8 mouse cellular contexts compared by ENCODE assay signal in the genomic region with DNA sequence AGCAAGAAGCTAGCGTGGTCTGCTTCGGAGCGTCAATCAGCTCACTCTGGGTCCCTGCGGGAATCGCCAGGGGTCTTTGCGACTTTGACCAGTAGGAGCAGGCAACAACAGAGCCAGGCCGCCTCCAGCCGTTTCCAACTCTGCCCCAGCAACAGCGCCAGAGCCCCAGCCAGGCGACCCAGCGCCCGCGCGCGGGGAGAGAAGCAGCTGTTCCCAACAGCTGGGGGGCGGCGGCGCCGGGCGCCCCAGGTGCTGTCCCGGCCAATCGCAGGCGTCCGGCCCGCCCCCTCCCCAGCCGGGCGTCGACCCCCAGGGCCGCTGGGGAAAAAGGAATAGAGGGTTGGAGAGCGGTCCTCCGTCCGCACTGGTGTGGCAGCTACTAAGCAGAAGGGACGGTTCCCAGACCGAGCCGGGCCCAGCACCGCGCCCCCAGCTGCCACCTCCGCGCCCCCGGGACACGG. TPM values are rescaled to one million over a fixed set of nuclear protein-coding genes. Genes with fewer than 3 reads are reported as not detected.
DNase-seq lines count a peak whose midpoint lies in the region; ATAC-seq and TF ChIP-seq lines count a peak whose summit lies in the region.

Rbm24 (plus strand) TSS at position 294 of the 461 bp plus-strand sequence.

- peaks cover 21% of the 10 kb centered on the region for H3K27me3 ChIP-seq in kidney, embryonic 15.5 days
- H3K27me3 ChIP-seq in hindbrain, embryonic 14.5 days (ENCODE audit: control insufficient read depth, insufficient read depth, low read length): no peaks in the 10 kb centered on the region
- 0 out of 2 replicates have a peak, but pooled peaks cover 6% of the 10 kb centered on the region for H3K27me3 ChIP-seq in limb, embryonic 14.5 days (ENCODE audit: control insufficient read depth, insufficient read depth, low read length)
- H3K27me3 ChIP-seq in midbrain, postnatal 0 days (ENCODE audit: insufficient read depth, low read length): no peaks in the 10 kb centered on the region
- H3K27me3 ChIP-seq in thymus, adult 2 months (ENCODE audit: control insufficient read depth, insufficient read depth, low read length): peaks cover 12% of the 10 kb centered on the region

- under 1% methylated on average over 40 of the region's 41 CpGs for WGBS in kidney, embryonic 15.5 days
- WGBS in hindbrain, embryonic 14.5 days: under 1% methylated on average over 31 of the region's 41 CpGs
- WGBS in limb, embryonic 14.5 days: under 1% methylated on average over 25 of the region's 41 CpGs
- under 1% methylated on average over 36 of the region's 41 CpGs for WGBS in midbrain, postnatal 0 days
- 2% methylated on average over 41 of the region's 41 CpGs for WGBS in thymus, adult 2 months

- TF ChIP-seq POLR2A in limb, embryonic 14.5 days (IDR thresholded peaks at IDR 0.05; ENCODE audit: borderline replicate concordance, extremely low read depth, insufficient read depth, insufficient read length): no peak
- TF ChIP-seq POLR2A in thymus, adult 2 months (IDR thresholded peaks at IDR 0.05; ENCODE audit: control insufficient read depth, extremely low read depth, insufficient read depth, low read length, poor library complexity): no peak

- DNase-seq in kidney, adult 8-10 months: no peak
- DNase-seq in cerebellum, postnatal 36 days: peak; percentile 26
- DNase-seq in gastrocnemius, postnatal 10 days: peak; percentile 81
- DNase-seq in hindbrain, embryonic 14.5 days (ENCODE audit: low spot score): peak; percentile 69
- peak; percentile 75 for DNase-seq in limb, embryonic 14.5 days (ENCODE audit: low spot score)
- DNase-seq in midbrain, postnatal 0 days (ENCODE audit: low spot score): peak; percentile 74
- peak; percentile 61 for DNase-seq in thymus, adult 2 months

- H3K4me1 ChIP-seq in kidney, embryonic 15.5 days: peaks cover 23% of the 10 kb centered on the region
- peaks cover 6% of the 10 kb centered on the region; the same call in 1 of the 2 replicates for H3K4me1 ChIP-seq in hindbrain, embryonic 14.5 days (replicated peaks; ENCODE audit: control insufficient read depth, insufficient read depth, low read length)
- no peaks in the 10 kb centered on the region for H3K4me1 ChIP-seq in limb, embryonic 14.5 days (ENCODE audit: control insufficient read depth, insufficient read depth, low read length)
- H3K4me1 ChIP-seq in midbrain, postnatal 0 days (ENCODE audit: insufficient read depth, low read length): 0 out of 2 replicates have a peak, but pooled peaks cover 3% of the 10 kb centered on the region
- H3K4me1 ChIP-seq in thymus, adult 2 months (replicated peaks; ENCODE audit: control insufficient read depth, insufficient read depth, low read length): peaks cover 12% of the 10 kb centered on the region

- peak; percentile 31 for TF ChIP-seq CTCF in midbrain, postnatal 0 days (IDR thresholded peaks at IDR 0.05)
- no peak for TF ChIP-seq CTCF in thymus, adult 2 months (IDR thresholded peaks at IDR 0.05; ENCODE audit: borderline replicate concordance, control insufficient read depth, extremely low read depth, insufficient read depth, low read length, poor library complexity)

- H3K36me3 ChIP-seq in kidney, embryonic 15.5 days: no peaks in the 10 kb centered on the region
- 0 out of 2 replicates have a peak, but pooled peaks cover 3% of the 10 kb centered on the region for H3K36me3 ChIP-seq in hindbrain, embryonic 14.5 days (replicated peaks; ENCODE audit: control insufficient read depth, insufficient read depth)
- H3K36me3 ChIP-seq in limb, embryonic 14.5 days (ENCODE audit: control insufficient read depth, insufficient read depth, low read length): no peaks in the 10 kb centered on the region
- no peaks in the 10 kb centered on the region for H3K36me3 ChIP-seq in midbrain, postnatal 0 days (ENCODE audit: insufficient read depth, low read length)
- H3K36me3 ChIP-seq in thymus, adult 2 months (ENCODE audit: control insufficient read depth, insufficient read depth, low read length): no peaks in the 10 kb centered on the region

- H3K9me3 ChIP-seq in kidney, embryonic 15.5 days (replicated peaks): no peaks in the 10 kb centered on the region
- no peaks in the 10 kb centered on the region for H3K9me3 ChIP-seq in hindbrain, embryonic 14.5 days (ENCODE audit: control insufficient read depth, low read length)
- no peaks in the 10 kb centered on the region for H3K9me3 ChIP-seq in limb, embryonic 14.5 days (ENCODE audit: control insufficient read depth, low read length)
- no peaks in the 10 kb centered on the region for H3K9me3 ChIP-seq in midbrain, postnatal 0 days (ENCODE audit: low read length)

- ATAC-seq in kidney, embryonic 15.5 days (replicated peaks; ENCODE audit: low FRiP score): peak; percentile 89
- peak; percentile 83 for ATAC-seq in hindbrain, embryonic 14.5 days (ENCODE audit: low FRiP score)
- peak; percentile 90 for ATAC-seq in limb, embryonic 14.5 days (ENCODE audit: low FRiP score, low read depth)
- peak; percentile 80 for ATAC-seq in midbrain, postnatal 0 days (ENCODE audit: low FRiP score)

- H3K27ac ChIP-seq in kidney, embryonic 15.5 days: peak within 1 kb of the TSS; percentile 43; the same call in 1 of the 2 replicates
- peak within 1 kb of the TSS; percentile 64 for H3K27ac ChIP-seq in hindbrain, embryonic 14.5 days
- H3K27ac ChIP-seq in limb, embryonic 14.5 days (replicated peaks; ENCODE audit: low read depth, low read length): no peak within 1 kb of the TSS
- H3K27ac ChIP-seq in midbrain, postnatal 0 days (ENCODE audit: low read depth, low read length): peak within 1 kb of the TSS; percentile 71
- H3K27ac ChIP-seq in thymus, adult 2 months (ENCODE audit: control insufficient read depth, insufficient read depth, low read length): no peak within 1 kb of the TSS

- peak within 1 kb of the TSS; percentile 61 for H3K9ac ChIP-seq in kidney, embryonic 15.5 days
- peak within 1 kb of the TSS; percentile 87 for H3K9ac ChIP-seq in hindbrain, embryonic 14.5 days
- H3K9ac ChIP-seq in limb, embryonic 14.5 days (ENCODE audit: low read depth, low read length, severe bottlenecking): peak within 1 kb of the TSS; percentile 61
- peak within 1 kb of the TSS; percentile 77 for H3K9ac ChIP-seq in midbrain, postnatal 0 days (replicated peaks; ENCODE audit: low read length, poor library complexity, severe bottlenecking)

- H3K4me3 ChIP-seq in kidney, embryonic 15.5 days (replicated peaks): peak within 1 kb of the TSS; percentile 70
- peak within 1 kb of the TSS; percentile 66 for H3K4me3 ChIP-seq in hindbrain, embryonic 14.5 days (replicated peaks; ENCODE audit: low read length)
- peak within 1 kb of the TSS; percentile 56 for H3K4me3 ChIP-seq in limb, embryonic 14.5 days (replicated peaks; ENCODE audit: low read length)
- H3K4me3 ChIP-seq in midbrain, postnatal 0 days (ENCODE audit: low read depth, low read length): peak within 1 kb of the TSS; percentile 57
- H3K4me3 ChIP-seq in thymus, adult 2 months (ENCODE audit: control insufficient read depth, insufficient read depth, low read length): peak within 1 kb of the TSS; percentile 65

- peak within 1 kb of the TSS; percentile 96 for H3K4me2 ChIP-seq in kidney, embryonic 15.5 days
- H3K4me2 ChIP-seq in hindbrain, embryonic 14.5 days (replicated peaks): peak within 1 kb of the TSS; percentile 97
- H3K4me2 ChIP-seq in limb, embryonic 14.5 days (replicated peaks; ENCODE audit: low read depth, low read length, severe bottlenecking): peak within 1 kb of the TSS; percentile 94
- H3K4me2 ChIP-seq in midbrain, postnatal 0 days (ENCODE audit: low read depth, low read length, poor library complexity, severe bottlenecking): peak within 1 kb of the TSS; percentile 97

RNA-seq across cellular contexts. Expression of gene Rbm24, which starts in this region (rescaled TPM):
- 1.3 and 1.5 TPM in 2 replicates for polyA plus RNA-seq in kidney, embryonic 15.5 days (2015; fragmentation: Nextera tagmentation; extraction: Ambion mirVana)
- 100 to 1,000 TPM; 170 to 193 TPM for total RNA-seq in gastrocnemius, postnatal 10 days (2021)
- polyA plus RNA-seq in hindbrain, embryonic 14.5 days (2014; fragmentation: Nextera tagmentation; extraction: Ambion mirVana): 2.7 TPM in 2 replicates
- polyA plus RNA-seq in limb, embryonic 14.5 days (2012; rRNA removed): 27.1 and 37.4 TPM in 2 replicates
- polyA plus RNA-seq in limb, embryonic 14.5 days (2014; fragmentation: Nextera tagmentation; extraction: Ambion mirVana): 11.7 and 12.8 TPM in 2 replicates
- total RNA-seq in midbrain, postnatal 0 days (2014; rRNA removed): 10.7 and 20.1 TPM in 2 replicates
- 3.7 and 4.0 TPM in 2 replicates for polyA plus RNA-seq in midbrain, postnatal 0 days (2015; fragmentation: Nextera tagmentation; extraction: Ambion mirVana)
- 21.0 and 52.4 TPM in 2 replicates for polyA plus RNA-seq in thymus, adult 2 months (2012; rRNA removed)

Comparison
In these comparisons a context has a peak if more than half of its experiments do, and no peak if none do; other contexts are left out.
1. H3K27ac ChIP-seq: peak in kidney, embryonic 15.5 days (single experiment), hindbrain, embryonic 14.5 days (single experiment) and midbrain, postnatal 0 days (single experiment); none in limb, embryonic 14.5 days (single experiment) and thymus, adult 2 months (single experiment).
2. DNase-seq: peak in cerebellum, postnatal 36 days (2 of 2), gastrocnemius, postnatal 10 days (single experiment), hindbrain, embryonic 14.5 days (single experiment), limb, embryonic 14.5 days (single experiment), midbrain, postnatal 0 days (single experiment) and thymus, adult 2 months (single experiment); none in kidney, adult 8-10 months (0 of 2).
3. Peak in every context shown above with its lines, with median percentiles within 50 percentile points of each other: ATAC-seq, H3K4me2 ChIP-seq, H3K4me3 ChIP-seq and H3K9ac ChIP-seq.